Mouse (Mus musculus) embryonic stem cell, embryonic (primary cell): ENCODE measurements at regions not wholly inside any gene's neighbourhood (a gene's known extent, or its start where the extent isn't known, plus 50 kb on each side); places are given as distances from the start of the nearest gene placed in this dataset.

Experiments
- CTCF ChIA-PET, 4 experiments: fragments of 300-600 bp in 2 of 4; fragments of 350-600 bp in 2 of 4; sonication (Branson Sonifier 250); formaldehyde crosslinking; loops; one replicate each; lab custom pipeline; 2022; ENCODE audit warnings: inconsistent platforms in 2 of 4; lab: Charles Lee
- POLR2A ChIA-PET, 4 experiments: fragments of 300-600 bp in 2 of 4; fragments of 350-600 bp in 2 of 4; sonication (Branson Sonifier 250); formaldehyde crosslinking; loops; one replicate each; lab custom pipeline; 2022; ENCODE audit warnings: antibody characterized with exemption in 4 of 4, inconsistent platforms in 1 of 4; lab: Charles Lee

GRCm38 (mm10) chr10:93361654-93362195 lies 50.8 kb upstream of the Elk3 start:
- CTCF ChIA-PET: no interaction called here
- POLR2A ChIA-PET: interaction anchor here in 2 of 4 experiments (0.5 to 1.5 kb wide), 8 partner anchors 20 to 488 kb away, joined by 3 to 5 read pairs (median 3); no protein-coding TSS in a partner anchor

GRCm38 (mm10) chr10:93364108-93364793 lies 53.3 kb upstream of the Elk3 start:
- CTCF ChIA-PET: interaction anchor here (0.5 to 3.2 kb wide), 15 partner anchors 38 to 1569 kb away, joined by 3 to 57 read pairs (median 4); partner anchors contain the start of gene Cfap54 (in 1 of the 4)
- POLR2A ChIA-PET: interaction anchor here (0.6 to 3.6 kb wide), 43 partner anchors 9 to 455 kb away, joined by 3 to 35 read pairs (median 4); partner anchors contain the start of genes Elk3 (in 1 of the 4) and Lta4h (in 1 of the 4)

DNA sequence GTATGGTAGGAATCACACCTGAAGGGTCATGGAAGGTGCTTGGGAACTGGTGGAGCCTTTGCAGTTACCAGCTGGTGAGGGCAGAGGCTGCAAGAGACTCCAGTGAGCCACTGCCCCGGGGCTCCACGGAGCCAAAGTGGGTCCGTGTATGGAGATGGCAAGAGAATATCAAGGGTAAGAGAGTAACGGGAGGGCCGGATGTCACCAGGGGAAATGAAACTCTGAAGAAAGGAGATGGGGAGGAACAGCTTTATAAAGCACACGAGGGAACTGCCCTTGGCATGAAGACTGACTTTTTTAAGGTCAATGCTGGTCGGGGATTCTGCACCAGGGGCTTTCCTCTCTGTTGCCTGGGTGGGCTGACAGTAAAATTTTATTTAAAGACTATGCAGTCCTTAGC lies 53.9 kb upstream of the Elk3 start:
- CTCF ChIA-PET: interaction anchor here in 3 of 4 experiments (0.7 to 3.2 kb wide), 14 partner anchors 38 to 284 kb away, joined by 3 to 57 read pairs (median 5); partner anchors contain the start of genes Cdk17 (in 1 of the 3) and Cfap54 (in 1 of the 3)
- POLR2A ChIA-PET: interaction anchor here (0.7 to 3.6 kb wide), 39 partner anchors 8 to 455 kb away, joined by 3 to 35 read pairs (median 4); partner anchors contain the start of genes Elk3 (in 1 of the 4) and Lta4h (in 1 of the 4)

GRCm38 (mm10) chr10:93365318-93365717 lies 54.4 kb upstream of the Elk3 start:
- POLR2A ChIA-PET: interaction anchor here in 3 of 4 experiments (0.6 to 3.6 kb wide), 29 partner anchors 7 to 324 kb away, joined by 3 to 35 read pairs (median 5); partner anchors contain the start of gene Elk3 (in 1 of the 3)
- CTCF ChIA-PET: interaction anchor here (0.5 to 3.2 kb wide), 19 partner anchors 10 to 585 kb away, joined by 3 to 57 read pairs (median 5); partner anchors contain the start of gene Cdk17 (in 1 of the 4)

- ChIA-PET CTCF (interaction anchor here (0.5 to 3.2 kb wide), 28 partner anchors 8 to 585 kb away, joined by 3 to 57 read pairs (median 4); partner anchors contain the start of gene Cdk17 (in 1 of the 4)), POLR2A (interaction anchor here in 3 of 4 experiments (0.6 to 3.6 kb wide), 22 partner anchors 8 to 208 kb away, joined by 3 to 35 read pairs (median 5); partner anchors contain the start of gene Elk3 (in 2 of the 3))
Measured at GRCm38 (mm10) chr10:93365824-93366223, 54.9 kb upstream of the Elk3 start.

DNA sequence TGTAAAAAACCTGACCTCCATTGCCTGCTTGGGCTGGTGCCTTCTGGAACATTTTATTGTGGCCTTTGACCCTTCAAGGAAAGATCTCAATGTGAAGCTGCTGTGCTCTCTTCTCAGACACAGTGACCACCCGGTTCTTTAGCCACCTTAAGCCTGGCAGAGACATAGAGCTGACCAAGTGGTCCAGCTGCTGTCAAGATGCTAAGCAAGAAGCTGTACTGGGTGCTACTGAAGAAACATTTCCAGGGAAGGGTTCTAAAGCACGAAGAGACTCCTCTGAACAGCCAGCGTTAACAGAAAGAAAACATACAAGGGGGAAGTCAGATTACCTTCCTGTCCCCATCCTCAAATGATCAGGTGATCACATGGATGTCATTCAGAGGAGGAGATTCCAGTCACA lies 58.8 kb upstream of the Elk3 start:
- POLR2A ChIA-PET: interaction anchor here in 1 of 4 experiments (0.6 kb wide), 1 partner anchor 179 kb away, joined by 3 read pairs; no protein-coding TSS in a partner anchor
- CTCF ChIA-PET: interaction anchor here in 2 of 4 experiments (0.6 kb wide), 2 partner anchors 78 to 354 kb away, joined by 3 to 11 read pairs; no protein-coding TSS in a partner anchor

DNA sequence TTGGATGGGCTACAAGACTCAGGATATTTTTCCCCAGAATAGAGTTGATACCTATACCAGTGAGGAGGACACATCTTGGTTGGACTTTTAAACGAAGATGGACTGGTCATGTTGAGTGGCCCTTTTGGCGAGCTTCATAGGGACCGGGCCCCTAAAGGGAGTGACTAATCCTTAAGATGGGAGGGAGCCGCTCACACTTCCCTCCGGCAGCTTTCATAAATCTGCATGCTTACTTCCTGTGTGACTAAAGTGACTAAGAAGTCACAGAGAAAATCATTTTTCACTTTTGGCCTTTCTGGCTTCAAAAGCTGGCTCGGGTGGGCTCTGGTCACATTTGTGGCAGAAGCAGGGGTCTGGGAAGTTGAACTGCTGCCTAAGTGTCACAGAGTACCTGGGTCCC lies 59.4 kb upstream of the Elk3 start:
- CTCF ChIA-PET: interaction anchor here in 2 of 4 experiments (0.6 kb wide), 2 partner anchors 79 to 354 kb away, joined by 3 to 11 read pairs; no protein-coding TSS in a partner anchor
- POLR2A ChIA-PET: interaction anchor here in 1 of 4 experiments (0.6 to 0.9 kb wide), 2 partner anchors 15 to 179 kb away, joined by 3 read pairs; no protein-coding TSS in a partner anchor

- CTCF ChIA-PET: interaction anchor here in 2 of 4 experiments (1.0 kb wide), 3 partner anchors 80 to 301 kb away, joined by 3 read pairs; no protein-coding TSS in a partner anchor
- POLR2A ChIA-PET: interaction anchor here in 3 of 4 experiments (0.6 to 1.5 kb wide), 5 partner anchors 8 to 94 kb away, joined by 3 to 9 read pairs (median 4); partner anchors contain the start of gene Lta4h (in 1 of the 3)
Measured at GRCm38 (mm10) chr10:93372281-93372680, 61.3 kb upstream of the Elk3 start.

GRCm38 (mm10) chr10:93373265-93373664 lies 62.3 kb upstream of the Elk3 start:
- POLR2A ChIA-PET: interaction anchor here in 2 of 4 experiments (1.0 to 1.5 kb wide), 4 partner anchors 9 to 213 kb away, joined by 4 read pairs; partner anchors contain the start of gene Cdk17 (in 1 of the 2)
- CTCF ChIA-PET: interaction anchor here in 1 of 4 experiments (0.5 kb wide), 1 partner anchor 81 kb away, joined by 4 read pairs; no protein-coding TSS in a partner anchor

DNA sequence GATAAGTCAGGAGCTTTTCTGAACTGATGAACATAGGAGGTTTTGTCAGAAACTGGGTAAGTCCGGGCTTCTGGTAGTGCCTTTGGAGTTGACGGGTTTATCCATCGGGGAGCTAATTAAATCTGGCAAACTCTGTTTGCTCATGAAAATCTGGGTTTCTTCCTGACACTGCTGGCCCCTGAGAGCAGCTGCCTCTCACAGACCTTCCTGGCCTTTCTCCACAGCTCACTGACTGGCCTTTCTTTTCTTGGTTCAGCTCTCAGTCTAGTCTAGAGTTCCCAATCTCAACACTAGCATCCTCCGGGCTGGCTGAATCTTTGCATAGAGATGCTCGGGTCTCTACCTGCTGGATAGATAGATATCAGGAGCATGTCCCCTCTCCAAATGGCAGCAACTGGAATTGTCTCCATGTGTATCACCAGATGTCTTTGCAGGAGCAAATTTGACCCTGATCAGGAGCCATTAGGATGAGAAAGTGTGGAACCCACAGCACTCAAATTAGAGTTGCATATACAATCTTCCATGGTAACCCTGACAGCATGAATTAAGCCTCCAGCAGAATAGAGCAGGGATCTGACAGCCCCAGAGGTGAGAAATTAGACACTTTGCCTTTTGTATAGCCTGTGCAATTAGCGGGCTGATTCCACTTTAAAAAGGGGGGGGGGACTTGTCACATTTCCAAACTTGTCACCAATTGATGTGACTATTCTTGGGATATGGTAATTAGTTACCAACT lies 63.2 kb upstream of the Elk3 start:
- POLR2A ChIA-PET: interaction anchor here in 2 of 4 experiments (0.6 to 1.4 kb wide), 5 partner anchors 9 to 399 kb away, joined by 3 to 5 read pairs (median 4); partner anchors contain the start of gene Cdk17 (in 1 of the 2)
- CTCF ChIA-PET: interaction anchor here in 2 of 4 experiments (0.5 to 1.8 kb wide), 3 partner anchors 8 to 438 kb away, joined by 3 to 6 read pairs (median 3); no protein-coding TSS in a partner anchor

DNA sequence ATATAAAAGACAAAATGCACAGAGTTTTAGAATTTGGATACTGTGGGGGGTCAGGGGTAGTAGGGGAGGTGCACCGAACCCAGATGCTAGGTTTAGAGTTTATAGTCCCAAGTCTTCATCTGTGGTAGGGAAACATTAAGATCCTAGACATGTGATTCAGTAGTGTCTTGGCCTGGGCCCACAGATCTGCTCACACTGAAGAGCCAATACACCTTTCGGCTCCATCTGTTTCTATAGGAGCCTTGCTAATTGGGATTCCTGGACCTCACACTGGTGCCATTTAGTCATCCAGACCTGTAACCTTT lies 63.7 kb upstream of the Elk3 start:
- POLR2A ChIA-PET: interaction anchor here in 1 of 4 experiments (1.2 to 1.4 kb wide), 2 partner anchors 9 to 13 kb away, joined by 3 to 5 read pairs; no protein-coding TSS in a partner anchor
- CTCF ChIA-PET: interaction anchor here in 2 of 4 experiments (0.5 to 1.8 kb wide), 3 partner anchors 9 to 437 kb away, joined by 3 to 6 read pairs (median 3); no protein-coding TSS in a partner anchor

- CTCF ChIA-PET: interaction anchor here in 2 of 4 experiments (0.5 to 1.8 kb wide), 3 partner anchors 8 to 436 kb away, joined by 3 to 6 read pairs (median 3); no protein-coding TSS in a partner anchor
- POLR2A ChIA-PET: interaction anchor here in 2 of 4 experiments (1.1 to 1.4 kb wide), 4 partner anchors 10 to 13 kb away, joined by 3 to 5 read pairs (median 3); no protein-coding TSS in a partner anchor
Measured at GRCm38 (mm10) chr10:93375007-93375711, 64.2 kb upstream of the Elk3 start.

DNA sequence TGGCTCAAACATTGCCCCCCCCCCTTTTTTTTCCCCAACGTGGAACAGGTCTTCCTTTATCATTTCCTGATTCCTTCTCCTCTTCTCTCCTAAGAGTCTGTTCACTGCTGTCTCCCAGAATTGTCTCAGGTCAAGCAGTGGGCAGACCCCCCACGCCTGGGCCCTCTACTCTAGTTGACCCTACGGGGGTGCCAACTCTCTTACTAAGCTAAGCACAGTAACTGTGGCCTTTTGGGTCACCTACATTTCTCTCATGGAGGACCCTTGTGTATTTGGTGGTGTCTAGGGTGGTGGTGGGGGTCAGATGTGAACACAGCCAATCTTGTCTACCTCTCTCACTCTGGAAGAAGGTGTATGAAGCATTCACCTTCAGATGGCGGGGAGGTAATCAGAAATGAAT lies 64.8 kb upstream of the Elk3 start:
- CTCF ChIA-PET: interaction anchor here in 2 of 4 experiments (1.0 to 1.8 kb wide), 2 partner anchors 10 kb away, joined by 3 to 6 read pairs; no protein-coding TSS in a partner anchor
- POLR2A ChIA-PET: interaction anchor here in 2 of 4 experiments (1.1 to 1.2 kb wide), 3 partner anchors 11 to 12 kb away, joined by 3 read pairs; no protein-coding TSS in a partner anchor

DNA sequence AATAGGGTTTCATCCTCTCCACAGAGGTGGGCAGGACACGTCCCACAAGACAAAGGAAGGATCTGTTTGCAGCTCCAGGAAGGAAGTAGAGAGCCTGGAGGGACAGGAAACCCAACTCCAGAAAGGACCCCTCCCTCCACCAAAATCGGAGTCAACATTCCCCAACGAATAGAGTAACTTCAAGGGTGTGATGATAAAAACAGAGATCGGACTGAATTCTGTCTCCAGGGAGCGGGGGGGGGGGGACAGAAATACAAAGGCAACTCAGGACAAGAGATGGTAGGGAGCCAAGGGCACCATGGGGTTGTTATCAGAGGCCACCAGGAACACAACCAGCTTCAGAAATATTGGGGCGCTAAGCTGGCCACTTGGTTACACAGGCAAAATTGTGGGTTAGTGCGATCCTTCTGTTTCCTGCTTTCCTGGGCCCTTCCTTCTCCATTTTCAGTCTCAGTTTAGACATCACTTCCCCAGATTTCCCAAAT lies 65.6 kb upstream of the Elk3 start:
- POLR2A ChIA-PET: interaction anchor here in 1 of 4 experiments (1.2 kb wide), 1 partner anchor 12 kb away, joined by 3 read pairs; no protein-coding TSS in a partner anchor
- CTCF ChIA-PET: interaction anchor here in 1 of 4 experiments (1.0 kb wide), 1 partner anchor 10 kb away, joined by 3 read pairs; no protein-coding TSS in a partner anchor

DNA sequence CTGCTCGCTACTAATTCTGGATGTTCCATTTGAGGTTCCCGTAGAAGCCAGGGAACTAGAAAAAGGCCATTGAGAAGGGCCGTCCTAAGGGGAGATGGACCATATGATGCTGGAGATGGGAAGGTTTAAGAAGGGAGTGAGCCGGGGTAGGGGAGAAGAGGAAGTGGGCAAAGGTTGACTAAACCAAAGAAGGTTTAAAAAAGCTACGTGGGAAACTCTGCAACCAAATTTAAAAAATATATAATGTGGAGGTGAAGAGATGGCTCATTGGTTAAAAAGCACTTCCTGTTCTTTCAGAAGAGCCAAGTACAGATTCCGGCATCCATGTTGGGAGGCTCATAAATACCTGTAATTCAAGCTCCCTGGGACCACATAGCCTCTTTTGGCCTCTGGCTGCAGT lies 63.9 kb upstream of the Lta4h start:
- CTCF ChIA-PET: no interaction called here
- POLR2A ChIA-PET: no interaction called here

DNA sequence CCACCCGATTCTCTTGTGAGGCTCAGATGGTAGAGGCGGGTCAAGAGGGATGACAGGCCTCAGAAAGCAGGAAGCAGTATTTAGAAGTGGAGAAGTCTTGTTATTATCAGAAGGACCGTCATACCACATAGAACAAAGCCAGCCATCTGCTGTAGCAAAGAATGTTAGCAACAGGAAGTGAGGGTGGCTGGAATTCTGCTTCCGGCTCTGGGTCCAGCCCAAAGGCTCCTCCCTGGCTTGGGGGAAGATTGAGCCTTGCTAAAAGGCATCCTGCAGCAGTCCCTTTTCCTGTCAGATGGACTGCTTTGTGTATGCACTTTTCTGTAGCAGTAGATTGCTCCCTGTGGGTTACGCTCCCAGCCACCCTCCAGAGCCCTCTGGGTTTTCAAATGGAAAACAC lies 61.9 kb upstream of the Lta4h start:
- POLR2A ChIA-PET: no interaction called here
- CTCF ChIA-PET: no interaction called here
